Mouse (Mus musculus) kidney, adult 2 months (tissue): Measurements from ENCODE around the gene Efcab7.

ENCODE experiments used
- CTCF ChIP-seq: fragments of 200-500 bp; conservative IDR thresholded peaks from 2 replicates; pipeline ENCODE4 v1.5.1; 2011; ENCODE audit warnings: low read depth, mild to moderate bottlenecking, control low read depth, low read length, moderate library complexity, mixed read lengths; ENCODE audit not compliant: insufficient read depth, insufficient read length
- POLR2A ChIP-seq: fragments of 200-500 bp; IDR thresholded peaks from one replicate; pipeline ENCODE4 v1.6.1; 2011; ENCODE audit warnings: low read depth, low read length, control low read depth

DNA sequence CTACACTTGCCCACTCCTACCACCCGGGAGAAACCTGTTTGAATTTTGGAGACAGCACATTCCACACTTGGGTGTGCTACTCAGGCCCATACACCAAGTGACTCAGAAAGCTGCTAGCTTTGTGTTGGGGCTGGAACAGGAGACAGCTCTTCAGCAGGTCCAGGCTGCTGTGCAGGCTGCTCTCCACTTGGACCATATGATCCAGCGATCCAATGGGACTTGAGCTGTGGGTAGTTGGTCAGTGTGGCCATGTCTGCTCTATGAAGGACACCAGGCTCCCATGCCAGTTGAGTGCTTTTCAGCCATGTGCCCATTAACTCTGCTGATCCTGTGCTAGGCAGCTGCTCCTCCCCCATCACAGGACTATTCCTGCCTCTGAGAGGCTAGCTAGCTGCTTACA, 124.9 kb downstream of the Efcab7 start:
- no peak for TF ChIP-seq CTCF
- no peak for TF ChIP-seq POLR2A
